Mouse (Mus musculus) telencephalon, adult 2 months (tissue): ENCODE results near the gene Trpv6.
A peak's percentile ranks its signal among the peaks of the same experiment; 100 is the strongest.

Experiments
- DNase-seq: peaks from one replicate; pipeline ENCODE4 v3.0.0-alpha.2; 2011; ENCODE audit warnings: low read depth, low spot score

Gene Trpv6

DNA sequence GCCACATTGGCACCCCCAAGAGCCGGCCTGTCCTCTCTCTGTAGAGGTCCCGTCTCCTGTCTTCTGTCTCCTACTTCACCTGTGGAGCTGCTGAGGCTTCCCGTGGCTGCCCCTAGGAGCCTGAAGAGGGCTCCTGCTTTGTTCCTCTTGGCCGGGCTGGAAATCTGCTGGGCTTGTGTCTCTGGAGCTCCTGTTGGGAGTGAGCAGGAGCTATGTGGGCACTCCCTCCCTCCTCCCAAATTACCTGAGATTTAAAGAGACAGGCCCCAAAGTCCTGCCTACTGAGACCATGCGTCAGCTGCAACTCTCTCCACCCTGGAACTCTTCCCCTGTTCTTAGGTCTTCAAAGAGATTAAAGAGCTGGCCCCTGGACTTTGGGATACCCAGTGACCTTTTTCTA is at the start of gene Trpv6:
Trpv6 (minus strand) TSS at position 228 of the 400 bp plus-strand sequence.
- no peak for DNase-seq

DNA sequence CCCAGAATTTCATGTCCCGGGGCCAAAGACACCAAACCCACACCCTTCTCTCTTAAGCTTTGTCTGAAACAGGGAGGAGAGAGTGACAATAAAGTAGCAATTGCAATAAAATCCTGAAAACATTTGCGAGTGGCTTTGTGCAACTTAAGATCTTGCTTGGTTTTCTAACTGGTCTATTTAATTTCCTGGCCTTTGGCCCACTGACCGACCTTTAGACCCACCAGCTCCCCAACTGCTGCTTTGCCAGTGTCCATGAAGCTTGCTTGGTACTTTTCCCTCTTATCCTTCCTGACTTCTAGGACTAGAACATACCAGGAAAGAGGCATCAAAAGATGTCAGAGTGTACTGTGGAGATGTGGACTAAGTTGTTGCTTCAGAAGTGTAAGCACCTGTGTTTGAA is 49.4 kb upstream of the Trpv6 start:
- no peak for DNase-seq

DNA sequence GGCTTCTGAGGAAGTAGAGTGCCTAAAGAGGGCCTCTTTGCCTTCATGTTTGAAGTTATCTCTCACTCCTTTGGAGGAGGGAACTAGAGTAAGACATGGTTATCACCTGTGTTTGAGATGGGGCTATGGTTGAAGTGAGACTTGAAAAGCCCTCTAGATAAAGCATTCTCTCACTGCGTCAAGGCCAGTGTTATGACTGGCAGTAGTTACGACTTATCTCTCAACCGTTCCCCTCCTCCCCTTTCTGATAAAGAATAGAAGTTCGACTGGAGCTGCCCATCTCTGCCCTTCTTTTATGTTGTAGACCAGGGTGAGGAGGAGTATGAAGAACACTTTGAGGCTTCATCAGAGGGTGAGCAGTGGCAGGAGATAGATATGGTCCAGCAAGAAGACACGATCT is 48.7 kb upstream of the Trpv6 start:
- DNase-seq = no peak

DNA sequence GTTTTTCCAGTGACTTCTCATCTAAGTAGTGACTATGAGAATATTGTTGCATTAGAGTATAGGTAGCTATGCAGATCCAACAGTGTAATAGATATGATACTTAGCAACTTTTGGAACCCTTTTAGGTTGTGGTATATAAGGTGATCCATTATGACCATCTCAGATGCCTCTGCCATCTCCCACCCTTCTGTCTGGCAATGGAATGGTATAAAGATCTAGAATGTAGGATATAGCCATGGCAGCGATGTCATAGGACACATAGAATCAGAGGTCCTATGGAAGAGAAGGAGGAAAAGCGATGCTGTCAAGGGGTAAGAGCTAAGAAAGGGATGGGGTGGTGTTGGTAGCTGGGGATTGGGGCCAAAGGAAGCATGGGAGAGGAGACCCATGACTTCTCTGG is 47.9 kb upstream of the Trpv6 start, which contains the start of gene Llcfc1:
Llcfc1 (plus strand) TSS at position 301 of the 400 bp plus-strand sequence.
- DNase-seq = no peak

DNA sequence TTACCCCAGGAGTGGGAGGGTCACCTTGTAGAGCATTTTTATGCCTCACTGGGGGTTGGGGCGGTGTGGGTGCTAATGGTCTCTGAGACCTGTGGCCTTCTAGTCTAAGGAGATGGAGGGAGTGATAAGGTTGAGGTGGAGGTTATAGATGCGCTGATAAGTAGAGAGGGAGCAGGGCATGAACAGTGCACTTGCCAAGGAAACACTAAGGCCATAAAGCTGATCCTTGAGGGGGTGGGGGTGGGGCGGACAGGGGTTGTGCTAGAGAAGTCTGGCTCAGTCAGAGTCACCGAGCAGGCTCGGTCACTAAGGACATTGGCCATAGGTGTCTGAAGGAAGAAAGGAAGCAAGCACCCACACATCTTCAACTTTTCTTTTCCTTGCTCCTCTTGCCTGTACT is 45.5 kb upstream of the Trpv6 start:
- no peak for DNase-seq

DNA sequence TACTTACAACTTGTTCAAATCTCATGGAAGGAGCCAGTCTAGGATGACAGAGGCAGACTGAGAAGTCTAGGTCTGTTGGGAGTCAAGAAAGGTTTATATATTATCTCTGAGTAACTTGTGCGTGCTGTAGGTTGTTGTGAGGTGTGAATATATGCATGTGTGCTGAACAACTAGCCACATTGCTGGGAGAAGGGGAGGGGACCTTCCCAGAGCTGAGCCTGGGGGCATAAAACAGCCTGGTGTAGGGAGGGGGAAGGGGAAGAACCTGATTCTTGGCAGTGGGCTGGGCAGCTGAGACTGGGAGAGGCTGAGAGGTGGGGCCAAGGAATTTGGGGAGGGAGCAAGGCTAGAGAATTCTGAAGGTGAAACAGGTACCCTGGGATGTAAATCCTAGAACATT is 44.5 kb upstream of the Trpv6 start, which contains the start of gene Trpv5:
Trpv5 (minus strand) TSS at position 101 of the 400 bp plus-strand sequence.
- DNase-seq = no peak

DNA sequence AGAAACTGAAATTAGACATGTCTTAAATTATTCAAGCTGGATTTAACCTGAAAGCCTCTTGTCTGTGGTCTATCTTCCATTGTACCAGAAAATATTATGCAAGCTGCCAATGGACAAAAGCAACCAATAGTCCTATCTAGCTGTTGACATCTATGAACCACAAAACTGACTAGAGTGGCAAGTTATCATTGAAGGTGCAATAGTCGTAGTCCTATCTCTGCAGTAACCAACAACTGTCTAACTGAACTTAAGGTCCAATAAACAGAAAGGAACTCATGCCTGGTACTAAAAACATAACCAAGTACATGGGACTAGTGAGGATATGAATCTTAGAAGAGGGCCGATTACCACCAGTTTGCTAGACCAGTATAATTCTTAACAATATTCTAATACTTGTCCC is 40.3 kb upstream of the Trpv6 start:
- no peak for DNase-seq

DNA sequence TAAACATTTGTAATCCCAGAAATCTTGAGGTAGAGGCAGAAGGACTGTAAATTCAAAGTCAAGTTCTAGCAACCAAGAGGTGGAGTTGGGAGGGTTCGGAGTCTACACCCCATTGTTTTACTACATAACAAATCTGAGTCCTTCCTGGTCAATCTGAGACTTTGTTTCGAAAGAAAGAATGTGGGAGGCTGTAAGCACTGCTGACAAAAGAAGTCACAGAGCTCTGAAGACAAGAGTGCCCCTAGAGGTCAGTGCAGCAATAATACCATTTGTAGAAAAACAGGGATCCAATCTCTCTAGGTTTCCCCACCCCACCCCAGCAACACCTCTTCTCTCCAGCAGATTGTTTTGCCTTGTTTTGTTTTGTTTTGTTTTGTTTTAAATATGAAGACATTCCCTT is 26.1 kb upstream of the Trpv6 start:
- no peak for DNase-seq

DNA sequence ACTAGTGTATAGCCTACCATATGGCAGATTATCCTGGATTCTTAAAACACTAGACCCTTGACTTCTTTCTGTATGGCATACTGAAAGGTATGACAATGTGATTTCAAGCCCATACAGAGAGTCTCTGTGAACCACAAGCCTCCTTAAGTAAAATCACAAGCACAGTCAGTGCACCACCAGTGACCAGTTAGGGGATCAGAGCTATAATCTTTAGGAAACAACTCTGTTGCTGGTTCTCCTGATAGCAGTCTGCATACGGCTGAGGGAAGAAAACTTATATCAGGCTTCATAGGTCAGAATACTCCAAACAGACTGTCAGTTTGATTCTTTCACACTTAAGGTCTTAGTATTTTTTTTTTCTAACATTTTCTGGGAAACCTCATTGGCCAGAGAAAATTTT is 22.3 kb upstream of the Trpv6 start:
- DNase-seq = no peak

DNA sequence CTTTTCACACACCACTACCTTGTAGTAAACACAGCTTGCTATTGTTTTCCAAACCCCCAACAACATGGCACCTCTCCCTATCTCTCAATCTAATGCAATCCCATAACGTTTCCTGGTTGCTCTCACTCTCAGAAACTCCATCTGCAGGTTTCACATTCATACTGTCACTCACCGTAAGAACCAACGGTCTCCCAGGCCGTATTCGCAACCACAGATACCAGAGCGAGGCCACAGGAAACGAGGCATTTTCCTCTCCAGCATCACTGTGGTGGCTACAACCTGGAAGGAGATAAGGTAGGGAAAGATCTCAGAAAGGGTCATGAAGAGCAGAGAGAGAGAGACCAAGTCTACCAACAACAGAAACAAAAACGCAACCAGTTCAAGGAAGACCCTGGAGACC is 18.4 kb upstream of the Trpv6 start:
- no peak for DNase-seq

DNA sequence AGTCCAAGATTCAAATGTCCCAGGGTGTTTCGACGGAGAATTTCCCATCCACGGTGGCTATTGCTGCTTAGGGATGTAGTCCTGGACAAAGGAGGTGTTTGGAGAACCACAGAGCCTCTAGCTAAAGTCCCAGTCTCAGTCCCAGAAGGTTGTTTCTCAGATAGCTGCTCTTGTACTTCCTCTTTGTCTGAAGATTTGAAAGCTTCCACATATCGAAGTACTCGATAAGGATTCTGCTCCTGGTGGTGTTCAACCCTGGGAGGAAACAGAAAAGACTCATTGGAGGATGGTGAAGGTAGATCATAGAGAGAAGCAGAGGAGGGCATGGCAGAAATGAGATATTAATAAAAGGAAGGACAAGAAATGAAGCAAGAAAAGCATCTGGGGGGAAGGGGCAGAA is 17.0 kb upstream of the Trpv6 start:
- no peak for DNase-seq

DNA sequence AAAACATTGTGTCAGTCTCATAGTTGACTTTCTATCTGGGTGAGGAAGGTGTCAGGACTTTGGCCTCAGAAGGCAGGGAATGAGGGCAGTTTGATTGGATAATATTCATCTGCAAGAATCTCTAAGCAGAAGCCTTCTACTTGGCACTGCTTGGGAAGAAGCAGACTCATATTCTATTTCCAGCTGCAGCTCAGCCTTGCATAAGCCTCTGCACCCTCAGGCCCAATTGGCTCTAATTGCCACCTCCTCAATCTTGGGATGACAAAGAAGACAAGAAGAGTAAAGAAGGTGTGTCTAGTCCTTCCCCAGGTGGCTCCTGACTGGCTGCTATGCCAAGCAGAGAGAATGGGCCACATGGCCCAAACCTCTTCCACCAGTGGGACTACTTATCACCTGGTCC is 10.5 kb upstream of the Trpv6 start:
- DNase-seq = no peak

DNA sequence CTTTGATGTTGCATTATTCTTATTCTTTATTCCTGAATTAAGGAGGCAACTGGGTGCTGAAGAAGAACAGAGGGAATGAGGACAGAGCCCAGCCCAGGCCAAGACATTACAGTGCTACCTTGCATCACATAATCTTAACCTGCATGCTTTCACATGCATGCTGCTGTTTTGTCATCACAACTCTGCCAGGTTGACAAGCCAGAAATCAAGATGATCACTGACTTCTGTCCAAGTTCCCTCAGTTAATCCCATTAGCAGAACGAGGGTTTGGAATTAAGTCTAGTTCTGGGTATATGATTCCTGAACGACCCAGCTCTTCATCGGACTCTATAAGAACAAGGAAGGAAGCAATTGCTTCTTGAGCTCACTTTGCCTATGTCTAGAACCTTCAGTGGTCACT is 10.0 kb upstream of the Trpv6 start:
- DNase-seq = no peak

DNA sequence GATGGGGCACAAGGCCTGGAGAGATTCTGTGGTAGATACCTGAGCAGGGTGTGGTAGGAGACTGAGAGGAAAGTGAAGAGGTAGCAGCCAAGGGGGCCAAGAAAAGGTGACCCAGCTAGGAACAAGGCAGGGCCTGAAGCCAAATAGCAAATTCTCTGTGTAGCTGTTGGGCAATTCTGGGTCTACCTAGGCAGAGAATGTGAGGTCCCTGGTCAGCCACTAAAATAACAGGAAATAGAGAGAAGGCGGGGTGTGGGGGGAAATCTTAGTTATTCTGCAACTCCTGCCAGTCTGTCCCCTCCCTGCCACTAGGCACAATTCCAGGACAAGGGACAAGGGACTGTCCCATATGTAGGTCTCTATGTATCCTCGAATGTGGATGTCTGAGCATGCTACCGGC is 7.0 kb upstream of the Trpv6 start:
- DNase-seq = no peak

DNA sequence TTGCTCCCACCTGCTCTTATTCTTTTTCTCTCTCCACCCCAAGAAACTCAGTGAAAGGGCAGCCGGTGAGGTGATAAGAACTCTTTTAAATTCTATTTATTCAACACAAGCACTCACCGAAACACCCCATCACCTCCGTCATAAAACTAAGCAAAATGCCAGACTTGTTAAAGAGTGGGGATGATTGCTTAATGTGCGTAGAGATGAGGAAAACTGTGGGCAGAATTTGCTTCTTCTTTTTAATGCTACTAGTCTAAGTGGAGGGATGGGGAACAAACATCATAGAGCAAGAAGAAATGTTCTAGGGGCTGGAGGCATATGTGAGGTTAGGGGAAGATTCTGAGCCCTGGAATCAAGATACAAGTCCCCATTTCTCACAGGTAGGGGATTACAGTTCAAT is 6.6 kb upstream of the Trpv6 start:
- no peak for DNase-seq

DNA sequence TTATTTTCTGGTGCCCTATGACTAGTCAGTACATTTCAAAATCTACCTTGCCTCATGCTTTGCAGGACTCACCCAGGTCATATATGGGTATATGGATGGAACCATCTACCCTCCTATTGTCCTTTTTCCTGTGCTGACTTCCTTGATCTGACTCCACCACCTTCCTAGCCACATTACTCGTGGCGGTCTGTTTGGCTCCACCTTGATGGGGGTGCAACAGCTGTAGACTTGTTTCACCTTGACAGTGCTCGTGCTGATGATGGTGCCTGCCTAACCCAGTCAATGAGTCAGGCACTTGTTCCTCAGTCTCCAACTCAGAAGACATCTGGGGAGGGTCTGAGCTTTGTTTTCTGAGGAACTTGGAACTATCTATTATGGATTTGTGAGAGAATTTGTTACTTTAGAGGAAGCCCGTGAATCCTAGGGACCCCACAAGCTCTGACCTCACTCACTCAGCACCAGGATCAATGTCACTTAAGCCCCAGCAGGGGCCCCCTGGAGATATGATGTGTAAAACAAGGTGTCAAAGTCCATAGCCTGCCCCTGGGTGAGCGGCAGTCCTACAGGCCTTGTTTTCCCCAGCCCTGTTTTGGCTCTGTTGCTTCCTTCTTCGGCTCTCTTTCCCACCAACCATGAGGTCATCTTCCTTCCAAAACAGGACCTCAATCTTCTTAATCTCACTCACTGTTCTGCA is 5.1 kb upstream of the Trpv6 start:
- DNase-seq = no peak

DNA sequence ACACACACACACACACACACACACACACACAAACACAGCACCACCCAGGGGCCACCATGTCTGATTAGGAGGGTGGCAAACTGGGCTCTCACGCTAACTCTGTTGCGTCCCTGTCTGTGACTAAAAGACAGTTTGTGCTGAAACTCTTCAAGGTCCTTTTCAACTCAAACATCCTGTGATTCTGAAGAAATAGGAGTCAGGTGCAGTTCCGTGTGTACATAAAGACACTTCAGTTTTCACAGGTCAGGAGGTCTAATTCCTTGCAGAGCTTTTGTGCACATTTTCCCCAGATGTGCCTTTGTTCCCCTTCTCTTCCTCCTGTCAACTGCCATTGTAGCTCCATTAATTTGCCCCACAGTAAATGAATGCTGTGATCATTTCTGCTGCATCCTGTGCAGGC is 4.2 kb upstream of the Trpv6 start:
- no peak for DNase-seq

DNA sequence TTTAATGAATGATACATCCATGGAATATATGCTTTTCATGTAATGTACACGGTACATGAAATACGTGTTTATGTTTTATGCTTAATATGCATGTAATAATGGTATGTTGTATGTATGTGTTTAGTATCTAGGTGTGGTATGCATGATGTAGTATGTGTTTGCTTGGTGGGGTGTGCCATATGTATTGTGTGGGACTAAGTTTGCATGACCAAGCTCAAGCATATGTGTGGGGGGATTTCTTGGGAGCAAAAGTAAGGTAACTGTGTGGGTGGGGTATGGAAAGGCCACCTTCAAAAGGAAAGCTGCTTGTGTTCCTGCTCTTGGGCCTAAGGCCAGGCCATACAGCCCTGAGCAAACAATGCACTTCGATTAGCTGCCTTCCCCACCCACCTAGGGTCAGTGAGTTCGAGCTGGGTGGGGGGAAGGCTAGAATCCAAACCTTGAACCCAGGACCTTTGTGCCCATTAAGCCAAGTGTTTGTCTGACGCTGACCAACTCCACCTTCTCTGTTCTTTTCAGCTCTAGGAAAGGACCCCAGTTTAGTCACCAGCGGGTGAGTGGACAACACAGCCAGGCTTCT is 1.8 kb upstream of the Trpv6 start:
- no peak for DNase-seq

DNA sequence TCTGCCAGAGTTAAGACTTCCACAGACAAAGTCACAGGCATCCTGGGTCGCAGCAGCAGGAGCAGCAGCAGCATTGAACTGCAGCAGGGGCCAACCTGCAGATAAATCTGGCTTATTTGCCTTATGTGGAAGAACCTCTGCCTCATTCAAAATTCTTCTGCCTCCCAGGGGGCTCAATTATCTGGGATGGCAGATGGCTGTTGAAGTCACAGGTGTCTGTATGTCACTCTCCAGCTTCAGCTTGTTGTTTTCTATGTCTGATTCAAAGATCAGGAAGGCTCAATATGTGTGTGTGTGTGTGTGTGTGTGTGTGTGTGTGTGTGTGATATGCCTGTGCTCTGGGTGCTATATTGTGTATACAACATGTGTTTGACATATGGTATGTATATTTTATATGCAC is 1.2 kb upstream of the Trpv6 start:
- DNase-seq = no peak

DNA sequence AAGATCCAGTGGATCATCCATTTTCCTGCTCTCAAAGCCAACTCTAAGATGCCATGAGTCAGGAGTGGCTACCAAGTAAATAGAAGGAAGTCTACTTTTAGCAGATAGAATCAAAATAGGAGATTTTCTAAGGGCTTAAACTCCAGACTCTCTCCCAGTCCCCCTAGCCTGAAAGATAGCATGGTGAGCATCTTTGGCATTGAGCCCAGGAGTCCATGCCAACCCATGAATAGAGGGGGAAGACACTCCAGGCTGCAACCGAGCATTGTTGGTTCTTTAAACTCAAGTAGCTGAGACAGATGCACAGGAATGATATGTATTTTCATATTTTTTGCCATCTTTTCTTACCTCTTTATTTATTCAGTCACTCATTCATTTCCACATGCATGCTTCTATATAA is 994 bp downstream of the Trpv6 start:
- no peak for DNase-seq

DNA sequence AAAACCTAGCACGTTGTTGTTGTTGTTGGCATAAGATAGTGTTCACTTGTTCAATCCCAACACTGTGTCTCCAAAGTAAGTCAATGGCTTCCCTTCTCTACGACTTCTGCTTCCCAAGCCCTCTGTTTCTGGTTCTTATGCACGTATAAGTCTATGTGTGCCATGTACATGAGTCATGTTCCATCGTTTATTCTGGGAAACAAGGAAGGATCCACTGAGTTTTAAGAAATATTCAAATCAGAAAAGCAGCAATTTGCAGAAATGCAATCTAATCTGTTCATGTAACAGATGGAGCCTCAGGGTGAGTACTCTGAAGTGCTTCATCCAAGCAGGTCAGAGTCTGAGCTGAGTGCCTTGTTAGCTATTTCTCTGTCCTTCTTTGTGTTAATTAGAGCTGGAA is 4.7 kb downstream of the Trpv6 start:
- DNase-seq = peak; percentile 69

DNA sequence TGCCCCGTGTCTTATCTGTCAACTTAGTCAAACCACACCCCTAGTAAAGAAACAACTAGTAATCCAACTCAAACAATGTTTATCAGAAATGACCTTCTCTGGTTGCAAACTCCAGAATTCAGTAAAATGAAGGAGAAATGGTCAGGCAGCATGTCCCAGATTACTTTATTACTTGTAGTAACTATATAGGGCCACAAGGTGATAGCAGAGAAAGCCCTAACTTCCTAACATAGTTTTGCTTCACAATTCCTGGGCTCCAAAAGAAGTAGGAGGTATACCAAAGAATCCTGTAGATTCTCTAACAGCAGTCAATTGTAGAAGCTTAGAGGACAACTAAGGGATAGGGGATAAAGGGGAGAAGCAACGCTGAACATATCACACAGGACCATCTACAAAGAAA is 5.4 kb downstream of the Trpv6 start:
- no peak for DNase-seq

DNA sequence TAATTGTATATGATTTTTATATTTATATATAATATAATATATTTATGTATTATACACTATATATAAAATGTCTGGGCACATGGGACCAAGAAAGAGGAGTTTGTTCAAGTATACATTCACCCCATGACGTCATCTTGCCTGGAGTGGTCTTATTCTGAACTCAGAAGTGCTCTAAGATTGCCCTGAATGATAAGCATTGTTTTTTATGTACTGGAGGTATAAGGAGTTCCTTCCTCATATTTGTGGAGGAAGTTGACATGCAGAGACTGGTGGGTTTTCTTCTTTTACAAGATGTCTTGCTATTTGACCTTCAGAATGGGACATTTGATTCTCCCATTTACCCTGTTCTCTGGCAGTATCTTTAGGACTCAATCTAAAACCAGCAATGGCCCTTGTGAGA is 8.0 kb downstream of the Trpv6 start:
- DNase-seq = no peak

DNA sequence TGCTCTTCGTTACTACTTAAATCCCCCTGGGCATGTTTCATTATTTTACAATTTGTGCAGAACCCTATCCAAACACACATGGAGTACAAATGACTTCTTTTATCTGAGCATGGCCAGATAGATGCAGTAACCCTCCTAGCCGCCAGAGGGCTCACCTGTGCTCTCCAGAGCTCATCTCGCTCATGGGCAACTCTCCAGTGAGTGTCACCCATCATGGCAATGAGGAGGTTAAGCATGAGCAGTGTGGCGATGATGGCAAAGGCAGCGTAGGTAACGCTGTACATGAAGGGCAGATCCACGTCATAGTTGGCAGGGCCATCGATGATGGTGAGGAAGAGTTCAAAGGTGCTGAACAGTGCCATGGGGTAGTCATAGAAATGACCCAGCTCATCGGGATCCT is 13.5 kb downstream of the Trpv6 start:
- DNase-seq = no peak
